Mouse (Mus musculus): Measurements from ENCODE around the gene Gm1113.

The Gm1113 gene

GRCm38 (mm10) chr9:35518169-35518568, at the start of gene Gm1113:
Gene Gm1113 (minus strand): TSS chr9:35518269.
- in situ Hi-C loops (cut with MboI; ENCODE audit: low pct_unique_long_range_greater_than_20kb in 1 of 2, low sequenced_read_pairs in 2 of 2, unreplicated experiment in 1 of 2), result no loop called here

- in situ Hi-C loops (cut with MboI; ENCODE audit: low pct_unique_long_range_greater_than_20kb in 1 of 2, low sequenced_read_pairs in 2 of 2, unreplicated experiment in 1 of 2), result loop anchor here in 1 of 2 experiments (25.0 kb wide), 1 partner anchor 1148 kb away; no protein-coding TSS in a partner anchor
Observed at GRCm38 (mm10) chr9:35564536-35565240, 46.6 kb upstream of the Gm1113 start.

- in situ Hi-C loops (cut with MboI; ENCODE audit: low pct_unique_long_range_greater_than_20kb in 1 of 2, low sequenced_read_pairs in 2 of 2, unreplicated experiment in 1 of 2), result loop anchor here in 1 of 2 experiments (25.0 kb wide), 1 partner anchor 1151 kb away; no protein-coding TSS in a partner anchor
Observed at GRCm38 (mm10) chr9:35561583-35561982, 43.5 kb upstream of the Gm1113 start.

- in situ Hi-C loops (cut with MboI; ENCODE audit: low pct_unique_long_range_greater_than_20kb in 1 of 2, low sequenced_read_pairs in 2 of 2, unreplicated experiment in 1 of 2), result loop anchor here in 1 of 2 experiments (25.0 kb wide), 1 partner anchor 1151 kb away; no protein-coding TSS in a partner anchor
Observed at GRCm38 (mm10) chr9:35561076-35561475, 43.0 kb upstream of the Gm1113 start.

- in situ Hi-C loops (cut with MboI; ENCODE audit: low pct_unique_long_range_greater_than_20kb in 1 of 2, low sequenced_read_pairs in 2 of 2, unreplicated experiment in 1 of 2), result loop anchor here in 1 of 2 experiments (25.0 kb wide), 1 partner anchor 1153 kb away; no protein-coding TSS in a partner anchor
Observed at GRCm38 (mm10) chr9:35559009-35559890, 41.2 kb upstream of the Gm1113 start.

- in situ Hi-C loops (cut with MboI; ENCODE audit: low pct_unique_long_range_greater_than_20kb in 1 of 2, low sequenced_read_pairs in 2 of 2, unreplicated experiment in 1 of 2), result loop anchor here in 1 of 2 experiments (25.0 kb wide), 1 partner anchor 1154 kb away; no protein-coding TSS in a partner anchor
Observed at GRCm38 (mm10) chr9:35558257-35559008, 40.4 kb upstream of the Gm1113 start, which contains the start of the genes Ddx25 and Pus3. Gene Ddx25 (minus strand): TSS chr9:35558528. Gene Pus3 (plus strand): TSS chr9:35558595.

- in situ Hi-C loops (cut with MboI; ENCODE audit: low pct_unique_long_range_greater_than_20kb in 1 of 2, low sequenced_read_pairs in 2 of 2, unreplicated experiment in 1 of 2), result loop anchor here in 1 of 2 experiments (25.0 kb wide), 1 partner anchor 1156 kb away; no protein-coding TSS in a partner anchor
Observed at GRCm38 (mm10) chr9:35556494-35557102, 38.5 kb upstream of the Gm1113 start.

- in situ Hi-C loops (cut with MboI; ENCODE audit: low pct_unique_long_range_greater_than_20kb in 1 of 2, low sequenced_read_pairs in 2 of 2, unreplicated experiment in 1 of 2), result no loop called here
Observed at GRCm38 (mm10) chr9:35548455-35548854, 30.4 kb upstream of the Gm1113 start.

- in situ Hi-C loops (cut with MboI; ENCODE audit: low pct_unique_long_range_greater_than_20kb in 1 of 2, low sequenced_read_pairs in 2 of 2, unreplicated experiment in 1 of 2), result no loop called here
Observed at GRCm38 (mm10) chr9:35546745-35547144, 28.7 kb upstream of the Gm1113 start.

GRCm38 (mm10) chr9:35545704-35546103, 27.6 kb upstream of the Gm1113 start:
- in situ Hi-C loops (cut with MboI; ENCODE audit: low pct_unique_long_range_greater_than_20kb in 1 of 2, low sequenced_read_pairs in 2 of 2, unreplicated experiment in 1 of 2), result no loop called here

GRCm38 (mm10) chr9:35544666-35545065, 26.6 kb upstream of the Gm1113 start:
- in situ Hi-C loops (cut with MboI; ENCODE audit: low pct_unique_long_range_greater_than_20kb in 1 of 2, low sequenced_read_pairs in 2 of 2, unreplicated experiment in 1 of 2), result loop anchor here in 1 of 2 experiments (5.0 kb wide), 1 partner anchor 262 kb away; no protein-coding TSS in a partner anchor

GRCm38 (mm10) chr9:35543099-35543860, 25.2 kb upstream of the Gm1113 start:
- in situ Hi-C loops (cut with MboI; ENCODE audit: low pct_unique_long_range_greater_than_20kb in 1 of 2, low sequenced_read_pairs in 2 of 2, unreplicated experiment in 1 of 2), result loop anchor here in 1 of 2 experiments (5.0 kb wide), 1 partner anchor 261 kb away; no protein-coding TSS in a partner anchor

GRCm38 (mm10) chr9:35541941-35542340, 23.9 kb upstream of the Gm1113 start:
- in situ Hi-C loops (cut with MboI; ENCODE audit: low pct_unique_long_range_greater_than_20kb in 1 of 2, low sequenced_read_pairs in 2 of 2, unreplicated experiment in 1 of 2), result loop anchor here in 1 of 2 experiments (5.0 kb wide), 1 partner anchor 260 kb away; no protein-coding TSS in a partner anchor

- in situ Hi-C loops (cut with MboI; ENCODE audit: low pct_unique_long_range_greater_than_20kb in 1 of 2, low sequenced_read_pairs in 2 of 2, unreplicated experiment in 1 of 2), result loop anchor here in 1 of 2 experiments (5.0 kb wide), 1 partner anchor 259 kb away; no protein-coding TSS in a partner anchor
Observed at GRCm38 (mm10) chr9:35541488-35541887, 23.4 kb upstream of the Gm1113 start.

- in situ Hi-C loops (cut with MboI; ENCODE audit: low pct_unique_long_range_greater_than_20kb in 1 of 2, low sequenced_read_pairs in 2 of 2, unreplicated experiment in 1 of 2), result loop anchor here in 1 of 2 experiments (5.0 kb wide), 1 partner anchor 259 kb away; no protein-coding TSS in a partner anchor
Observed at GRCm38 (mm10) chr9:35541024-35541423, 23.0 kb upstream of the Gm1113 start.

- in situ Hi-C loops (cut with MboI; ENCODE audit: low pct_unique_long_range_greater_than_20kb in 1 of 2, low sequenced_read_pairs in 2 of 2, unreplicated experiment in 1 of 2), result no loop called here
Observed at GRCm38 (mm10) chr9:35539001-35539750, 21.1 kb upstream of the Gm1113 start.

Data from mouse embryonic stem cell (cell line).